Mouse (Mus musculus): ENCODE data around the gene Nfatc4. TPM values are rescaled to one million over a fixed set of nuclear protein-coding genes. Genes with fewer than 3 reads are reported as not detected.

The Nfatc4 gene
- total and polyA plus RNA-seq, 3 experiments: 17.9 to 50.5 (median 21.9) TPM

Other genes with a start within 250 kb of the Nfatc4 start
Only the 30 nearest of the 34 such genes appear.
- 100 to 1,000 TPM; 329 to 332 TPM for gene Psme2, start 232.0 kb upstream of the Nfatc4 start, total RNA-seq (2021)
- gene Psme2, start 232.0 kb upstream of the Nfatc4 start, polyA plus RNA-seq (2012; rRNA removed): 49.2 and 65.1 TPM in 2 replicates
- 10 to 100 TPM; 30.8 to 36.6 TPM for gene Rnf31, start 231.4 kb upstream of the Nfatc4 start, total RNA-seq (2021)
- gene Rnf31, start 231.4 kb upstream of the Nfatc4 start, polyA plus RNA-seq (2012; rRNA removed): 37.2 and 38.9 TPM in 2 replicates
- gene Irf9, start 219.6 kb upstream of the Nfatc4 start, total RNA-seq (2021): 10 to 100 TPM; 18.0 to 23.6 TPM
- gene Irf9, start 219.6 kb upstream of the Nfatc4 start, polyA plus RNA-seq (2012; rRNA removed): 76.9 and 100 TPM in 2 replicates
- 10 to 100 TPM in 1 of 2 experiments, 1 to 10 TPM in 1; 7.5 to 10.4 TPM for gene Rec8, start 205.1 kb upstream of the Nfatc4 start, total RNA-seq (2021)
- 15.9 and 18.4 TPM in 2 replicates for gene Rec8, start 205.1 kb upstream of the Nfatc4 start, polyA plus RNA-seq (2012; rRNA removed)
- 100 to 1,000 TPM; 126 to 136 TPM for gene Ipo4, start 187.2 kb upstream of the Nfatc4 start, total RNA-seq (2021)
- 86.6 and 132 TPM in 2 replicates for gene Ipo4, start 187.2 kb upstream of the Nfatc4 start, polyA plus RNA-seq (2012; rRNA removed)
- 1 to 10 TPM in 1 of 2 experiments, not detected in 1; 3.9 TPM for gene Gm49378, start 185.2 kb upstream of the Nfatc4 start, total RNA-seq (2021)
- gene Gm49378, start 185.2 kb upstream of the Nfatc4 start, polyA plus RNA-seq (2012; rRNA removed): 30.0 and 40.2 TPM in 2 replicates
- 10 to 100 TPM; 76.7 to 86.1 TPM for gene Tm9sf1, start 179.3 kb upstream of the Nfatc4 start, total RNA-seq (2021)
- 128 and 151 TPM in 2 replicates for gene Tm9sf1, start 179.3 kb upstream of the Nfatc4 start, polyA plus RNA-seq (2012; rRNA removed)
- gene Tssk4, start 173.0 kb upstream of the Nfatc4 start, total RNA-seq (2021): 1 to 10 TPM; 1.2 to 1.5 TPM
- gene Tssk4, start 173.0 kb upstream of the Nfatc4 start, polyA plus RNA-seq (2012; rRNA removed): 0.52 and 0.59 TPM in 2 replicates
- gene Mdp1, start 162.6 kb upstream of the Nfatc4 start, total RNA-seq (2021): 10 to 100 TPM; 57.9 to 58.2 TPM
- 13.8 and 17.9 TPM in 2 replicates for gene Mdp1, start 162.6 kb upstream of the Nfatc4 start, polyA plus RNA-seq (2012; rRNA removed)
- 10 to 100 TPM; 23.1 to 28.5 TPM for gene Gmpr2, start 151.2 kb upstream of the Nfatc4 start, total RNA-seq (2021)
- 10.0 and 12.4 TPM in 2 replicates for gene Gmpr2, start 151.2 kb upstream of the Nfatc4 start, polyA plus RNA-seq (2012; rRNA removed)
- gene Nedd8, start 151.0 kb upstream of the Nfatc4 start, total RNA-seq (2021): 100 to 1,000 TPM; 352 to 392 TPM
- gene Nedd8, start 151.0 kb upstream of the Nfatc4 start, polyA plus RNA-seq (2012; rRNA removed): 214 and 281 TPM in 2 replicates
- gene Tinf2, start 141.3 kb upstream of the Nfatc4 start, total RNA-seq (2021): 10 to 100 TPM; 29.6 to 35.8 TPM
- 10.2 and 11.9 TPM in 2 replicates for gene Tinf2, start 141.3 kb upstream of the Nfatc4 start, polyA plus RNA-seq (2012; rRNA removed)
- under 1 TPM; 0.23 to 0.45 TPM for gene Tgm1, start 109.2 kb upstream of the Nfatc4 start, total RNA-seq (2021)
- gene Tgm1, start 109.2 kb upstream of the Nfatc4 start, polyA plus RNA-seq (2012; rRNA removed): 0.27 and 0.28 TPM in 2 replicates
- gene Rabggta, start 100.9 kb upstream of the Nfatc4 start, total RNA-seq (2021): 10 to 100 TPM; 20.2 to 20.4 TPM
- gene Rabggta, start 100.9 kb upstream of the Nfatc4 start, polyA plus RNA-seq (2012; rRNA removed): 39.5 and 44.7 TPM in 2 replicates
- gene Dhrs1, start 77.5 kb upstream of the Nfatc4 start, total RNA-seq (2021): 10 to 100 TPM; 70.7 to 93.5 TPM
- 49.6 and 68.1 TPM in 2 replicates for gene Dhrs1, start 77.5 kb upstream of the Nfatc4 start, polyA plus RNA-seq (2012; rRNA removed)
- gene Nop9, start 77.5 kb upstream of the Nfatc4 start, total RNA-seq (2021): 10 to 100 TPM; 17.6 to 17.7 TPM
- 9.2 and 9.9 TPM in 2 replicates for gene Nop9, start 77.5 kb upstream of the Nfatc4 start, polyA plus RNA-seq (2012; rRNA removed)
- 1 to 10 TPM; 1.2 to 1.7 TPM for gene Cideb, start 64.7 kb upstream of the Nfatc4 start, total RNA-seq (2021)
- 0.70 and 0.74 TPM in 2 replicates for gene Cideb, start 64.7 kb upstream of the Nfatc4 start, polyA plus RNA-seq (2012; rRNA removed)
- under 1 TPM in 1 of 2 experiments, not detected in 1; 0.14 TPM for gene Ltb4r2, start 61.7 kb upstream of the Nfatc4 start, total RNA-seq (2021)
- gene Ltb4r2, start 61.7 kb upstream of the Nfatc4 start, polyA plus RNA-seq (2012; rRNA removed): 0.39 TPM in 1 of 2 replicates, not detected in the other
- under 1 TPM in 1 of 2 experiments, not detected in 1; 0.76 TPM for gene Ltb4r1, start 57.2 kb upstream of the Nfatc4 start, total RNA-seq (2021)
- gene Ltb4r1, start 57.2 kb upstream of the Nfatc4 start, polyA plus RNA-seq (2012; rRNA removed): 1.4 and 1.7 TPM in 2 replicates
- 10 to 100 TPM in 1 of 2 experiments, 1 to 10 TPM in 1; 9.8 to 12.5 TPM for gene Adcy4, start 39.0 kb upstream of the Nfatc4 start, total RNA-seq (2021)
- gene Adcy4, start 39.0 kb upstream of the Nfatc4 start, polyA plus RNA-seq (2012; rRNA removed): 17.1 and 21.0 TPM in 2 replicates
- gene Ripk3, start 34.3 kb upstream of the Nfatc4 start, total RNA-seq (2021): 1 to 10 TPM; 3.3 to 3.7 TPM
- 6.2 and 6.4 TPM in 2 replicates for gene Ripk3, start 34.3 kb upstream of the Nfatc4 start, polyA plus RNA-seq (2012; rRNA removed)
- gene Nynrin, start 30.9 kb downstream of the Nfatc4 start, total RNA-seq (2021): 10 to 100 TPM in 1 of 2 experiments, 1 to 10 TPM in 1; 7.2 to 16.1 TPM
- gene Nynrin, start 30.9 kb downstream of the Nfatc4 start, polyA plus RNA-seq (2012; rRNA removed): 5.1 and 5.3 TPM in 2 replicates
- gene Cbln3, start 61.2 kb downstream of the Nfatc4 start, total RNA-seq (2021): under 1 TPM in 1 of 2 experiments, not detected in 1; 0.20 TPM
- gene Cbln3, start 61.2 kb downstream of the Nfatc4 start, polyA plus RNA-seq (2012; rRNA removed): 0.03 and 0.25 TPM in 2 replicates
- gene Khnyn, start 61.8 kb downstream of the Nfatc4 start, total RNA-seq (2021): 10 to 100 TPM; 12.3 to 18.2 TPM
- 13.0 and 14.6 TPM in 2 replicates for gene Khnyn, start 61.8 kb downstream of the Nfatc4 start, polyA plus RNA-seq (2012; rRNA removed)
- gene Sdr39u1, start 77.1 kb downstream of the Nfatc4 start, total RNA-seq (2021): 10 to 100 TPM; 81.0 to 92.5 TPM
- 45.9 and 52.8 TPM in 2 replicates for gene Sdr39u1, start 77.1 kb downstream of the Nfatc4 start, polyA plus RNA-seq (2012; rRNA removed)
- gene Cma1, start 121.5 kb downstream of the Nfatc4 start, total RNA-seq (2021): 1 to 10 TPM; 2.3 TPM
- 0.85 and 1.1 TPM in 2 replicates for gene Cma1, start 121.5 kb downstream of the Nfatc4 start, polyA plus RNA-seq (2012; rRNA removed)
- gene Cma2, start 127.8 kb downstream of the Nfatc4 start, total RNA-seq (2021): under 1 TPM in 1 of 2 experiments, not detected in 1; 0.35 TPM
- not detected in 2 replicates for gene Cma2, start 127.8 kb downstream of the Nfatc4 start, polyA plus RNA-seq (2012; rRNA removed)
- not detected for gene Mcpt1, start 194.8 kb downstream of the Nfatc4 start, total RNA-seq (2021)
- not detected in 2 replicates for gene Mcpt1, start 194.8 kb downstream of the Nfatc4 start, polyA plus RNA-seq (2012; rRNA removed)
- not detected for gene Mcpt9, start 207.4 kb downstream of the Nfatc4 start, total RNA-seq (2021)
- not detected in 2 replicates for gene Mcpt9, start 207.4 kb downstream of the Nfatc4 start, polyA plus RNA-seq (2012; rRNA removed)
- gene Mcpt2, start 218.9 kb downstream of the Nfatc4 start, total RNA-seq (2021): not detected
- 0.09 TPM in 1 of 2 replicates, not detected in the other for gene Mcpt2, start 218.9 kb downstream of the Nfatc4 start, polyA plus RNA-seq (2012; rRNA removed)

Data from adrenal gland, adult 2 months (tissue).